Mouse (Mus musculus) midbrain, postnatal 0 days (tissue): ENCODE data around the gene Sap18b. TPM values are rescaled to one million over a fixed set of nuclear protein-coding genes. Genes with fewer than 3 reads are reported as not detected.

Experiments used
- ATAC-seq: fragments of 200-750 bp; cut with Nextera tagmentation; 2 replicates; pipeline ENCODE4 v1.8.0; 2017; ENCODE audit warnings: moderate number of reproducible peaks, mild to moderate bottlenecking, moderate TSS enrichment, moderate library complexity; ENCODE audit not compliant: low FRiP score
- DNase-seq: peaks from one replicate; pipeline ENCODE4 v3.0.0-alpha.2; 2015; ENCODE audit warnings: low spot score
- H3K27ac ChIP-seq: fragments of 300-500 bp; sonication (generic); 2 replicates; pipeline ENCODE4 v1.5.1; 2014; ENCODE audit warnings: low read depth, mild to moderate bottlenecking, low read length, mixed read lengths
- H3K27me3 ChIP-seq: fragments of 300-500 bp; sonication (generic); 2 replicates; pipeline ENCODE4 v1.6.1; 2014; ENCODE audit warnings: low read length, control low read depth, mixed read lengths; ENCODE audit not compliant: insufficient read depth
- H3K36me3 ChIP-seq: fragments of 300-500 bp; sonication (generic); 2 replicates; pipeline ENCODE4 v1.6.1; 2014; ENCODE audit warnings: low read length, control low read depth, mixed read lengths; ENCODE audit not compliant: insufficient read depth
- H3K4me1 ChIP-seq: fragments of 300-500 bp; sonication (generic); 2 replicates; pipeline ENCODE4 v1.6.1; 2014; ENCODE audit warnings: mild to moderate bottlenecking, control low read depth, antibody characterized with exemption, low read length, mixed read lengths; ENCODE audit not compliant: insufficient read depth
- H3K4me2 ChIP-seq: fragments of 300-500 bp; sonication (generic); 2 replicates; pipeline ENCODE4 v1.6.1; 2014; ENCODE audit warnings: low read depth, mild to moderate bottlenecking, low read length, mixed read lengths; ENCODE audit not compliant: poor library complexity, severe bottlenecking
- H3K4me3 ChIP-seq: fragments of 300-500 bp; sonication (generic); 2 replicates; pipeline ENCODE4 v1.5.1; 2014; ENCODE audit warnings: low read depth, mild to moderate bottlenecking, low read length, moderate library complexity
- H3K9ac ChIP-seq: fragments of 300-500 bp; sonication (generic); replicated peaks from 2 replicates; pipeline ENCODE4 v1.6.1; 2014; ENCODE audit warnings: mild to moderate bottlenecking, low read length, moderate library complexity, mixed read lengths; ENCODE audit not compliant: poor library complexity, severe bottlenecking
- H3K9me3 ChIP-seq: fragments of 300-500 bp; sonication (generic); 2 replicates; pipeline ENCODE4 v1.6.1; 2016; ENCODE audit warnings: low read length, control low read depth
- CTCF ChIP-seq: IDR thresholded peaks from 2 replicates; pipeline ENCODE4 v1.5.1; 2016; ENCODE audit warnings: antibody characterized with exemption, mild to moderate bottlenecking
- WGBS: fragments of 180-500 bp; shearing (Covaris S2); extraction: QIAGEN DNeasy Blood & Tissue Kit; methylation state at CpG from one replicate; pipeline ENCODE4 v1.1.7; 2014; 5-methylcytosine and 5-hydroxymethylcytosine counted together
- polyA plus RNA-seq: library from polyadenylated mRNA; unstranded; fragments of >200 nt; fragmentation: Nextera tagmentation; extraction: Ambion mirVana; gene quantifications from 2 replicates; pipeline ENCODE4 v1.2.1, GENCODE M21; 2015
- total RNA-seq: library from RNA; depleted of rRNA; stranded (reverse); fragments of >200 nt; gene quantifications from 2 replicates; pipeline ENCODE4 v1.2.3, GENCODE M21; 2014

The Sap18b gene
- total and polyA plus RNA-seq, 2 experiments from 2014 or later = 45.3 to 280 TPM

DNA sequence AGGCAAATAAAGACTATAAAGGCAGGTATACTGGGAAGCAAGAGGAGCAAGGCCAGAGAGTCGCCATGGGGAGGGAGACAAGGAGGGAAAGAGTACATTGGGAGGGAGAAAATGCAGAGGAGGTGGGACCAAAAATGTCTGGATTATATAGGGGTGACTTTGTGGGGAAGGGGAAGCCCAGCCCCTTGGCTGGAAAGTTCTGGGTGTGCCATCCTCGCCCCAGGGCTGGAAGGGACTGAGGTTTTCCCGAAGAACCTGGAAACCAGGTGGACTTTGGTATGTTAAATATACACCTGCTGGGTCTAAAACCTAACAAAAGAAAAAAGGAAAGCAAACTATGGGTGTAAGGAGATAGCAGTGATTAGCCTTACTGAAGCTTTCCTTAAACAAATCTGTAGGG lies 5.0 kb downstream of the Sap18b start:
- Histone ChIP-seq H3K9me3 (no peaks in the 10 kb centered on the region), H3K27ac (no peak overlapping the region), H3K36me3 (no peaks in the 10 kb centered on the region), H3K9ac (no peak overlapping the region), H3K27me3 (no peaks in the 10 kb centered on the region), H3K4me3 (no peak overlapping the region), H3K4me2 (no peak overlapping the region), H3K4me1 (peaks cover 5% of the 10 kb centered on the region; the same call in 1 of the 2 replicates)
- ATAC-seq = no peak
- no peak for TF ChIP-seq CTCF
- no peak for DNase-seq
- 85% methylated on average over 3 of the region's 3 CpGs for WGBS

DNA sequence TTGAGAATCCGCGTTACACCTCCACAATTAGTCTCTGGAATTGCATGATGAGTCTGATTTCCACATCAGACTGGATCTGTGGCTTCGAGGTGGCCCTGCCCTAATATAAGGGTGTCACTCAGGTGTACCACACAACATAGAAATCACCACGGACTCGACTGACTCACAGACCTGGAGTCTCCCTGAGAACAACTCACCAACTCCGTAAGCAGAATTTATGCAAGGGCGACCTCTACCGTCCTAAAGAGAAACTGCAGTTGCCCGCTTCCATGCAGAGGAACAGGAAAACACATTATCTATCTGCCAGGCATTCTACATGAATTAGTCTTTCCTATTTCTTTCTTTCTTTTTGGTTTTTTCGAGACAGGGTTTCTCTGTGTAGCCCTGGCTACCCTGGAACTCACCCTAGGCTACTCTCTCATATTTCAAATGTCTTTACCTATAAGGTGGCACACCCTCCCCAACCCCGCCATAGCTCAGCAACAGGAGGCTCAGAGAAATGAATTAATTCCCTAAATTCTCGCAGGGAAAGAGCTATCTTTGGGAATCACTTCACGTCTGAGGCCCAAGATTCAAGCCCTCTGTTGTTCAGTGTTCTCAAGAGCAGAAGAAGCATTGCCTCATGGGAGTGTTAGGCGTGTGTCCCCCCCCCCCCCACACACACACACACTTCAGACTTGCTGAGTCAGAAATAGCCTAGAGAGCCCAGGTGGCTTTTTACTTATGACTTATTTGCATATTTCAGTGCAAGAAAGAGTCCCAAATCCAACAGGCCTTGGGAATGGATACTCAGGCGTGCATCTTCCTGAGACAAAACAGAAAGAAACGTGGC lies 7.7 kb downstream of the Sap18b start:
- H3K9ac ChIP-seq = peak overlapping the region; percentile 48; the same call in 1 of the 2 replicates
- ATAC-seq (peak; percentile 55), DNase-seq (peak; percentile 86)

DNA sequence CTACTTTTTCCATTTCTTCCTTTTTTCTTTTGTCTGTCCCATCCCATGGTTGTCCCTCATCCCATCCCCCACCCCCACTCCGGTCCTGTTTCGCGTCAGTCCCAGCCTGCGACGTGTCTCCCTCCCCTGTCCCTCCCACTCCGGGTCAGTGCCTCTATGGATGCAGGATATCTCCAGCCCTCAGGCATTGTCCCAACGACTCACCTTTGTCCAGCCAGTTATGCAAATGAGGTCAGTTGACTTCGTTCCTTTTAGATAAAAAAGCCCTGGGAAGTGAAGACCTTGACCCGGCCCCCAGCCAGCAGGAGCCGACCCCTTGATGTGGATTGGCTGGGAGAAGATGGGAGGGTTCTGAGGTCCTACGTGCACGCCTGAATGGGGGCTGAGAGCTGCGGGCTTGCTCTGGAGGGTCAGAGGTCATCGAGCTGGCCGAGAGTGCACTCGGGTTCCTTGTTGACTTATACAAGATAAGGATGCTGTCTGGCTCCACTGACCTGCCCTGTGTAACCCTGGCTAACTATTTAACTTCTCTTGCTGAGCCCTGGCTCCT lies 8.4 kb downstream of the Sap18b start:
- DNase-seq (no peak), ATAC-seq (peak; percentile 65)
- WGBS = 3% methylated on average over 16 of the region's 16 CpGs
- no peak for TF ChIP-seq CTCF
- H3K27me3 ChIP-seq = no peaks in the 10 kb centered on the region
- H3K4me1 ChIP-seq = peaks cover 5% of the 10 kb centered on the region; the same call in 1 of the 2 replicates
- peak overlapping the region; percentile 58 for H3K4me2 ChIP-seq
- peaks cover 15% of the 10 kb centered on the region for H3K36me3 ChIP-seq
- peak overlapping the region; percentile 34 for H3K4me3 ChIP-seq
- H3K9me3 ChIP-seq = no peaks in the 10 kb centered on the region
- H3K9ac ChIP-seq = peak overlapping the region; percentile 48
- H3K27ac ChIP-seq = no peak overlapping the region; the same call in 1 of the 2 replicates

More for the DNA sequence above, 7.7 kb downstream of the Sap18b start:
- Histone ChIP-seq H3K4me2 (peak overlapping the region; percentile 58), H3K36me3 (peaks cover 15% of the 10 kb centered on the region), H3K9me3 (no peaks in the 10 kb centered on the region), H3K4me3 (peak overlapping the region; percentile 34), H3K27me3 (no peaks in the 10 kb centered on the region), H3K4me1 (peaks cover 5% of the 10 kb centered on the region; the same call in 1 of the 2 replicates), H3K27ac (peak overlapping the region; percentile 47; the same call in 1 of the 2 replicates)
- TF ChIP-seq CTCF = peak; percentile 96
- WGBS = 14% methylated on average over 16 of the region's 16 CpGs

DNA sequence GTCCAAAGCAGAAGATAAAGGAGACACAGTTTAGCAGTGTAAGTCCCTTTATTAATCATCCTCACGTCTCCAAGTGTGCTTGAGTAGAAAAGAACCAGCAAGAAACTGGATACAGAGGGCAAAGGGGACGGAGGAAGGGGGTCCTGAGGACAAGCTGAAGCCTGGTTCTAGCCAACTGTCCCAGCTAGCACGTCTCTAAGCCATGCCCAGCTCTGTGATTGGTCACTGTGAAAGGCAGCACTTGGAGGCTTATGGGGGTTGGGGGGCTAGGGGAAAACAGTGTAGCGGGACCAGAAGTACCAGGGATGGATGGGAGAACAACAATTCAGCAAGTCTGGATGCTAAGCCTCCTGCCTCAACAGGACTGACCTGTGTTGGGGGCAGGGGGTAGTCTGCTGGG lies 10.7 kb downstream of the Sap18b start:
- Histone ChIP-seq H3K4me2 (no peak overlapping the region), H3K36me3 (peaks cover 22% of the 10 kb centered on the region), H3K9me3 (no peaks in the 10 kb centered on the region), H3K27ac (no peak overlapping the region), H3K4me1 (peaks cover 5% of the 10 kb centered on the region; the same call in 1 of the 2 replicates), H3K4me3 (no peak overlapping the region), H3K9ac (no peak overlapping the region), H3K27me3 (no peaks in the 10 kb centered on the region)
- ATAC-seq (no peak), DNase-seq (no peak)
- 75% methylated on average over 4 of the region's 4 CpGs for WGBS
- no peak for TF ChIP-seq CTCF

DNA sequence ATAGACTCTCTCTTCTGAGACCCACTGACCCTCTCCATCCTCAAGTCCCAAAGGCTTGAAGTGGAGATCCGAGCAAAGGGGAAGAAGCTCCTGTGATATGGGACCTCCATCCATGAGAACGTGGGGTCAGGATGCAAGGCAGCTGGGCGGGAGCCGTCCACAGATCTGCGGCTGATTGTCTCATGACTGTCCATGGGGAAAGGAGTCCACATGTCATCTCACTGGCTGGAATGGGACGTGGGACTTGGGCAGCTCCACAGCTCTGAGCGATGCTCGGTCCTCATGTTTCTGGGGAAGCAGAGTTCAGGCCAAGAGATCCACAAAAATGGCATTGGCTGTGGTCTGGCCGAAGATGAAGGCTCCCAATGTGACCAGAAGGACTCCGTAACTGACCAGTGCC lies 12.1 kb downstream of the Sap18b start:
- H3K4me2 ChIP-seq = no peak overlapping the region
- TF ChIP-seq CTCF = no peak
- no peaks in the 10 kb centered on the region for H3K9me3 ChIP-seq
- ATAC-seq (no peak), DNase-seq (no peak)
- H3K4me1 ChIP-seq = peaks cover 5% of the 10 kb centered on the region; the same call in 1 of the 2 replicates
- H3K36me3 ChIP-seq = peaks cover 35% of the 10 kb centered on the region
- H3K4me3 ChIP-seq = no peak overlapping the region
- WGBS = 91% methylated on average over 10 of the region's 10 CpGs
- H3K9ac ChIP-seq = no peak overlapping the region
- H3K27ac ChIP-seq = no peak overlapping the region
- H3K27me3 ChIP-seq = no peaks in the 10 kb centered on the region

DNA sequence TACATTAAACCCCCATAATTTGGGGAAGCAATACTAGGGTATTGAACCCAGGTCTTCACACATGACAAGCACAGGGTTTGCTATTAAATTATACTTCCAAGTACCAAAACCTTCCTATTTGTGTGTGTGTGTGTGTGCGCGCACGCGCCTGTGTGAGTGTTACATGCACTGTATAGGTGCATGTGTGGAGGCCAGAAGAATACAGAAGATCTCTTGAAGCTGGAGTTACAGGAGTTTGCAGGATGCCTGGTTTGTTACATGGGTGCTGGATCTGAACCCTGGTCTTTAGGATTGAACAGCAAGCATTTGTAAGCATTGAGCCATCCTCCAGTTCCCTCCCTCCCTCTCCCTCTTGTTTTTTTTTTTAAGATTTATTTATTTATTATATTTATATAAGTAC lies 14.1 kb downstream of the Sap18b start:
- DNase-seq (no peak), ATAC-seq (no peak)
- H3K27ac ChIP-seq = no peak overlapping the region
- over 99% methylated on average over 4 of the region's 4 CpGs for WGBS
- no peaks in the 10 kb centered on the region for H3K4me1 ChIP-seq
- no peak overlapping the region for H3K4me2 ChIP-seq
- peaks cover 50% of the 10 kb centered on the region for H3K36me3 ChIP-seq
- no peaks in the 10 kb centered on the region for H3K27me3 ChIP-seq
- no peak overlapping the region for H3K4me3 ChIP-seq
- H3K9me3 ChIP-seq = no peaks in the 10 kb centered on the region
- H3K9ac ChIP-seq = no peak overlapping the region
- no peak for TF ChIP-seq CTCF
